Mouse (Mus musculus) layer of hippocampus, adult 2 months (tissue): ENCODE data around the gene Dhdh. TPM values are rescaled to one million over a fixed set of nuclear protein-coding genes. Genes with fewer than 3 reads are reported as not detected.
"Not testable (repeated sequence)": the region's sequence is repeated elsewhere in the genome, so short reads cannot be mapped to it uniquely, and the experiment has no call there.

ENCODE experiments used
- DNase-seq, 2 experiments: peaks; one replicate each; pipeline ENCODE4 v3.0.0; 2022; ENCODE audit warnings: low spot score in 2 of 2
- H3K27ac ChIP-seq: fragments of 200-600 bp; 2 replicates; pipeline ENCODE4 v1.8.1; 2022
- H3K4me3 ChIP-seq: fragments of 200-600 bp; 2 replicates; pipeline ENCODE4 v1.8.1; 2022; ENCODE audit warnings: mild to moderate bottlenecking
- CTCF ChIP-seq: fragments of 200-600 bp; conservative IDR thresholded peaks from 2 replicates; pipeline ENCODE4 v1.8.1; 2022; ENCODE audit warnings: antibody characterized with exemption, mild to moderate bottlenecking, moderate library complexity
- total RNA-seq, 2 experiments: library from RNA; stranded (reverse); gene quantifications; 2 replicates each; pipeline ENCODE4 v1.2.3; 2021

Dhdh gene
- total RNA-seq, 2 experiments from 2014 or later = 4.3 to 4.4 TPM

- Histone ChIP-seq H3K27ac (no peak overlapping the region), H3K4me3 (no peak overlapping the region)
- DNase-seq = no peak
- no peak for TF ChIP-seq CTCF
Observed at GRCm38 (mm10) chr7:45478774-45479173, 9.8 kb downstream of the Dhdh start.

- DNase-seq = peak; percentile 54 to 57
- peak; percentile 81 for TF ChIP-seq CTCF
- no peak overlapping the region for H3K4me3 ChIP-seq
- H3K27ac ChIP-seq = no peak overlapping the region
Observed at GRCm38 (mm10) chr7:45477003-45477402, 11.6 kb downstream of the Dhdh start.

- no peak for DNase-seq
- no peak for TF ChIP-seq CTCF
- no peak overlapping the region for H3K4me3 ChIP-seq
- no peak overlapping the region for H3K27ac ChIP-seq
Observed at GRCm38 (mm10) chr7:45476453-45476852, 12.2 kb downstream of the Dhdh start.

- H3K27ac ChIP-seq = peak overlapping the region; percentile 54
- DNase-seq = peak in 1 of 2 experiments; percentile 57
- peak overlapping the region; percentile 53 for H3K4me3 ChIP-seq
- no peak for TF ChIP-seq CTCF
Observed at GRCm38 (mm10) chr7:45475291-45475969, 13.2 kb downstream of the Dhdh start.

- DNase-seq = peak; percentile 53 to 76
- H3K27ac ChIP-seq = no peak overlapping the region
- no peak overlapping the region for H3K4me3 ChIP-seq
- TF ChIP-seq CTCF = peak; percentile 98
Observed at GRCm38 (mm10) chr7:45470869-45471268, 17.7 kb downstream of the Dhdh start.

GRCm38 (mm10) chr7:45467090-45467670 is 21.4 kb downstream of the Dhdh start:
- no peak for TF ChIP-seq CTCF
- H3K4me3 ChIP-seq = peak overlapping the region; percentile 75
- H3K27ac ChIP-seq = peak overlapping the region; percentile 96
- DNase-seq = no peak

GRCm38 (mm10) chr7:45466283-45467089 is 22.1 kb downstream of the Dhdh start, which contains the start of gene Bax:
Bax (minus strand) TSS chr7:45466898.
- peak; percentile 23; the same call in 1 of the 2 replicates for TF ChIP-seq CTCF
- DNase-seq = peak; percentile 96
- H3K4me3 ChIP-seq = peak within 1 kb of the TSS; percentile 75
- H3K27ac ChIP-seq = peak within 1 kb of the TSS; percentile 96

- peak; percentile 48 for TF ChIP-seq CTCF
- no peak for DNase-seq
- H3K4me3 ChIP-seq = peak overlapping the region; percentile 75
- H3K27ac ChIP-seq = peak overlapping the region; percentile 96
Observed at GRCm38 (mm10) chr7:45465549-45465948, 23.1 kb downstream of the Dhdh start.

- Histone ChIP-seq H3K27ac (peak overlapping the region; percentile 96; the same call in 1 of the 2 replicates), H3K4me3 (peak overlapping the region; percentile 75; the same call in 1 of the 2 replicates)
- no peak for TF ChIP-seq CTCF
- DNase-seq = no peak
Observed at GRCm38 (mm10) chr7:45465112-45465511, 23.5 kb downstream of the Dhdh start.

GRCm38 (mm10) chr7:45463987-45464778 is 24.4 kb downstream of the Dhdh start:
- H3K4me3 ChIP-seq = no peak overlapping the region
- no peak for TF ChIP-seq CTCF
- no peak for DNase-seq
- no peak overlapping the region for H3K27ac ChIP-seq

- peak; percentile 72 for TF ChIP-seq CTCF
- not testable (repeated sequence) for DNase-seq, H3K4me3 ChIP-seq, H3K27ac ChIP-seq
Observed at GRCm38 (mm10) chr7:45462868-45463267, 25.7 kb downstream of the Dhdh start.

- no peak overlapping the region for H3K4me3 ChIP-seq
- H3K27ac ChIP-seq = no peak overlapping the region
- DNase-seq = no peak
- no peak for TF ChIP-seq CTCF
Observed at GRCm38 (mm10) chr7:45462325-45462724, 26.3 kb downstream of the Dhdh start.

GRCm38 (mm10) chr7:45461781-45462180 is 26.8 kb downstream of the Dhdh start:
- no peak for DNase-seq
- no peak for TF ChIP-seq CTCF
- no peak overlapping the region for H3K4me3 ChIP-seq
- no peak overlapping the region for H3K27ac ChIP-seq
